Mouse (Mus musculus): ENCODE results near the gene Gjb3.
A peak's percentile ranks its signal among the peaks of the same experiment; 100 is the strongest.

GRCm38 (mm10) chr4:127368379-127368973 is 37.8 kb upstream of the Gjb3 start:
- TF ChIP-seq CTCF (IDR thresholded peaks at IDR 0.05; ENCODE audit: low read depth) (peak; percentile 92), EP300 (IDR thresholded peaks at IDR 0.05; ENCODE audit: low read depth) (no peak)
